Mouse (Mus musculus) retina, embryonic 14.5 days (tissue): ENCODE measurements around the gene Ano4.
A peak's percentile ranks its signal among the peaks of the same experiment; 100 is the strongest.
"Not testable (repeated sequence)": the region's sequence is repeated elsewhere in the genome, so short reads cannot be mapped to it uniquely, and the experiment has no call there.

ENCODE experiments used
- DNase-seq: peaks from one replicate; pipeline ENCODE4 v3.0.0-alpha.2; 2015; ENCODE audit warnings: low spot score

The Ano4 gene

DNA sequence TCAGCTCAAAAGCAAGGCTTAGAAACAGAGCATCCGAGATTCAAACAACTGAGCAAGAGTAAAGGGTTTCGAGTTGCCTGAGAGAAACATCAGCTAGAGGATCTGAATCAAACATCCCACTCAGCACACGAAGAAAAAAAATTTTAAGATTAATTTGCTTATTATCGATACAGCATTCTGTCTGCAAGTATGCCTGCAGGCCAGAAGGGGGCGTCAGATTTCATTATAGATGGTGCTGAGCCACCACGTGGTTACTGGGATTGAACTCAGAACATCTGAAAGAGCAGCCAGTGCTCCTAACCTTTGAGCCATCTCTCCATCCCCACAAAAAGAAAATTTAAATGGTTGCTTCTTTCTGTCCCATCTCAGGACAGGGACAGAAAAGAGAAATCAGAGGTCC is 223.2 kb downstream of the Ano4 start:
- no peak for DNase-seq

DNA sequence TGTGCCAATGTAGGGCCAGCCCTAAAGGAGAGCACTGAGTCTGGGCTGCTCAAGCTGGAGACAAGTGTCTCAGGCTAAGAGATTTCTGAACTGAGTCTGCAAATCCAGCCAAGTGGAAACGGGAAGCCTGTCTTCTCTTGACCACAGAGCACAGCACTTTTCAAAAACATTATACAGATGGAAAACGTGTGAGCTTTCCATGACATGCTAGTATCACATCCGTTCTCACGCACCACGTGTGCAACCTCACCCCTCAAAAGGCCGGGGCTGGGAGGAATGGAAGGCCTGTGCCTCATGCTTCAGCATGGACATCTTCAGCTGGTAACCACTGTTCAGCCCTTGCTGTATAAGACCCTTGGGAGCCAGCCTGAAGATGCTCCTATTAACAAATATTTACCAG is 230.2 kb downstream of the Ano4 start:
- no peak for DNase-seq

DNA sequence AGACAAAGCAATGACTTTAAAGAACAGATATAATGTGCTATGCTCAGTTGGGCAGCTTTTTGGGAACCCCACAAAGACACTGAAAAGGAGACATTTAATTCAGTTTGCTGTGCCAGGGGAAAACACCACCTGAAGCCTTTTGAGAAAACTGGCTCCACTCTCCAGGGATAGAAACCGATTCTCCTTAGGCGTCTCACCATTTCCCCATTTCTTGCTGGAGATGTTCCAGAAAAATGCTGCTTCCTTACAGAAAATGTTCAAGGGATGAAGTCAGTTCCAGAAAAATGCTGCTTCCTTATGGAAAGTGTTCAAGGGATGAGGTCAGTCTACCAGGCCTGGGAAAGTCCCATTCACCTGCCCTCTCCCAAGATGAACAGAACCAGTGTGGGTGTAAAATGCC is 233.1 kb downstream of the Ano4 start:
- DNase-seq, result no peak

DNA sequence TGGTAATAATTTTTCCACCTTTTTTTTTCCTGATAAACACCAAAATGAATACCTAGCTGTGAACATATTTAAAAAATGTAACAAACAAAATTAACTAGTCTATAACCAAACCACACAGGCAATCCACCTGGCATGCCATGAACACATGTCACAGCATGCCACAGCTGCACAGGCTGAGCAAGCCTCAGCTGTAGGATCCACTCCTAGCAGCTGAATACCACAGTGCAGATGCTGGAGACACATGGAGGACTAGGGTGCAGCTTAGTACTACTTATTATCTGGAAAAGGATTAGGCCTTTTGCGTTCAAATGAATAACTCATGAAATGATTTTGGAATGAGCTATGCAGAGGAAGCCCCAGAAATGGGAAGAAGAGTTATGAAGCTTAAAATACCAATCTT is 233.6 kb downstream of the Ano4 start:
- DNase-seq, result no peak

DNA sequence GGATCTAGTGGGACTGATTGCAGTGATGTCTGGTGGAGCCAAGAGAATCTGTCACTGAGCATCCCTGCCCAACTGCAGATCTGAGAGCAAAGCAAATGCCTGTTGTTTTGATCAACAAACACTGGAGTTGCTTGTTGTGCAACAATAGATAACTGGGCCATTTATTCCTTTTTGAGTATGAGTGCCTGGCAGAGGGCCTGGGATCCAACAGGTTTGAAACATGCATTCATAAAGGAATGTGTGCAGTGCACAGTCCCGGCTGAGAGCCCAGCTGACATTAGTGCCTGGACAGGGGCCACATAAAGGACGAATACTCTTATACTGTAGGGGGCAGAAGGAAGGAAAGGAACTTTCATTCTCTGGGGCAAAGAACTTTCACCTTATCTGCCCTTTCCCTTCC is 241.0 kb downstream of the Ano4 start:
- DNase-seq, result no peak

DNA sequence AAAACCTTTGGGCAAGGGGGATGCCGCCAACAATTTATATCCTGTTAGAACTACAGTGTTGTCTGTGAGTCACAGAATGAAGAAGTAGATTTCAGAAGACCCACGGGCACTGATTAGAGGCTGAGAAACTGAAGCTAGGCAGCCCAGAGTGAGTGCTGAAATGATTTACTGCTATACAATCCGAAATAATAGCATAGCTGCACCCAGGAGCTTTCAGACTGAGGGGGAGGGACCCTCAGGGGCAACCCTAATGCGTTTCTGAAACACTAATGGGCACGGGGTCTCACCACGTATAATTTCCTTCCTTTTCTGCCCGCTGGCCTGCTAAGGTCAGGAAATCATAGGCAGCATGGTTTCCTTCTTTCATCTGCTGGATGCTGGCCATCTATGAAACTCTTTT is 242.5 kb downstream of the Ano4 start:
- DNase-seq, result no peak

DNA sequence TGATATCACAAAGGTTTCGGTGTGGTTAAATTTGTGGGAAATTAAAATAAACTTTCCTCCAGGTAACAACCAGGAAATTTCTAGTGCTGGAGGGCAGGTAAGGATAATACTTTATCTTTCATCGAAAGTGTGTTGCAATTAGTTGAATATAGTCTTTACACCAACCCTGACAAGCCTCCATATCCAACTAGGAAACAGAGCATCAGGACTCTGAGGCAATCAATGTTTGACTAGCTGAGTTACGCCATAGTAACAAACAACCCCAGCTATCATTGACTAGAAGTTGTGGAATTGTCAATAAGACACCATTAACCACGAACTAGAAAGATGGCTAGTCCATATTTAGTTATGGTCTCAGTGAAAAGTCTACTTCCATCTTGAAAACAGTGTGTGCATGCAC is 246.4 kb downstream of the Ano4 start:
- no peak for DNase-seq

DNA sequence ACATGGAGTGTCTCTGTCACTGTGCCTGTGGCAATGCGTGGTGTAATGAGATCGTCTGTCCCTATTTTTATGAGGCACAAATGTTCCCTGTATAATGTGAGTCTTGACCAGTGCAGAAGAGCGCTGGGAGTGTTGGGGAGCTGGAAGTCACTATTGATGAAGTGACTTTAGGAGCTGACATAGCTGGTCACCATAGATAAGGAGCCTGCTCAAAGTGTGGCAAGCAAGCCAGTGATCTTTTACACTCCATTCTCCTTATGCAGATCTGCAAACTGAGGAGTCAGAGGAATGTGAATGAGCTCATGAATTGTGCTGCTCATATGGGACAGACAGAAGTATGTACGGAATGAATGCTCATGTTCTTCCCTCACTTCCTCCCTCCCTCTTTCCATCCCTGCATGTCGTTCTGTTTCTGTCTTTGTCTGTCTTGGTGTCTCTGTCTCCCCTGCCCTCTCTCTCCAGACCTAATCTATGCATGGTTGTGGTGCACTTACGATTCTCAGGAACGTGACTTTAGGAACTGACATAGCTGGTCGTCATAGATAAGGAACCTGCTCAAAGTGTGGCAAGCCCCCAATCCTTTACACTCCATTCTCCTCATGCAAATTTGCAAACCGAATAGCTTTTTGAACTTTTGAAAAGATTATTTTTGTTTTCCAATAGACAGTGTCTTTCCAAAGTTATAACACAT is 252.1 kb downstream of the Ano4 start:
- DNase-seq, result no peak

DNA sequence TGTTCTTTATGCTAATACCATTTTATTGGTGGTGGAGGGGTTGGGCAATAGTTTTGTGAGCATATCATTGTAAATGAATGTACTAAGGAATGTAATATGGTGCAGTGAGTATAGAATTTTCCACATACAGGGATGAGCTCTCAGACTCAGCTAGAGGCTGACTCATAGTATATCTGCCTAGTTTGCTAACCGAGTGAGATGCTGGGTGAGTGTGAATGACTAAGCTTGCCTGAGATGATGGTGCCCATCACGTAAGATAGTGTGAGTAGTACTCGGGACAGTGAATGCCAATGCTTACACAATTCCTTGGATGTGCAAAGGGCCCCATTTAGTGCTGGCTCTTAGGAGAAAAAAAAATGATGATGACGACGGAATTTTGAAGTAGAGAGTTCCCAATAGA is 267.1 kb downstream of the Ano4 start:
- DNase-seq, result no peak

DNA sequence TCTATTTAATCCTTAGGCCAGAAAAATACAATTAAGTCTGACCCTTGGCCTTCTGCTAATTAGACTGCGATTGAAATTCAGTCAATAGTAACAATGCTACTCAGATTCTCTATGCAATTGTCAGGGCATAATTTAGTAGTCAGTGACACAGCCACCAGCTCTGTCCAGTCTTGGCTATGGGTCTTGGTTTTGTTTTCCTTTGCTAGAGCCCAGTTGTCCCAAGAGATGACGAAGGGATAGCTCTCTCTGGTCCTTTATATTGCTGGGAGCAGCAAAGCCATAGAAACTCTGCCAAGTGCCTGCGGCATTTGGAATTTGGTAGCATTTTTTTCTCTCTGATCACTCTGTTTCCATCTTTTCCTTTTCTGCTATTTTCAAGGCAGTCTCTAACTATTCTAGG is 288.7 kb downstream of the Ano4 start:
- no peak for DNase-seq

DNA sequence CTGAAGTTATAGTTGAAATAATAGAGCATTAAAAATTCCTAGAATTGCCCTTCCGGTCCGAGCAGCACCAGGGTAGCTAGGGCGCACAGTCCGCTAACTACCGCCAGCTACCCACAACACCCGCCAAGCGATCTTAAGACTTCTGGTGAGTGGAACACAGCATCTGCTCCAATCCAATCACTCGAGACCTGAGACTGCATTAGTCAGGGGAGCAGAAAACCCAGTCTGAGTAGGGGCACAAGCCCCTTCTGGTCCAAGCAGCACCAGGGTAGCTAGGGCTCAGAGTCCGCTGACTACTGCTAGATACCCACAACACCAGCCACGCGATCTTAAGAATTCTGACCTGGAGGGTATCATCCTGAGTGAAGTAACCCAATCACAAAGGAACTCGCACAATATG is 299.6 kb downstream of the Ano4 start:
- not testable (repeated sequence) for DNase-seq

DNA sequence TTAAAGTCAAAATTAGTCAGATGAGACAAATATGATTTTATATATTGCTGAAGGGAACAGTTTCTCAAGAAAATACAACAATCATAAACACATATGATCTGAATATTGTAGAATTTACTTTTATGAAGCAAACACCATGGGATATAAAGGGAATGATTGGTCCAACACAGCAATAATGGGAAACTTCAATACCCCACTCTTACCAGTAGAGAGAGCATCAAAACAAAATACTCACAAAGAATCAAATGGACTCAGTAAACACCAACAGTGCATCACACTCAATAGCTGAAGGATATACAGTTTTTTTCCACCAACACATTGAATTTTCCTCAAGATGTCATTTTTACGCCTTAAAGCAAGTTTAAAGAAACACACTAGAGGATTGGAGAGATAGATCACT is 300.4 kb downstream of the Ano4 start:
- no peak for DNase-seq

DNA sequence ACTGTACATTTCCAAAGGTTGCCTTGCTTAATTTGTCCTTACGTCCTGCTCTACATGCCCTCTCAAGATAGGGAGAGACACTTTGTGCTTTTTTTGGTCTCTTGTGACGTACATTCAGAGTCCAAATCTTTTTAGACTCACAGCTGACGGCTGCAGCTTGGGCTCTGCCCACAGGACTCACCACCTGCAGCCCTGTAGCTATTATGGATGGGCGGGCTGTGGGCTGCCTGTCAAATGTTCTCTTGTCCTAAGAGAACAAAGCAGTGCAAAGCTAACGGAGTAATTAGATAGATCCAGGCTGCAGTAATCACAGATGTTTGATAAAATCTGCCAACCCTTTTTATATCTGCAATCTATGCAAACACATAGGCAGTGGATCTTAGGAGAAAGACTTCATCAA is 325.6 kb downstream of the Ano4 start:
- DNase-seq, result no peak

DNA sequence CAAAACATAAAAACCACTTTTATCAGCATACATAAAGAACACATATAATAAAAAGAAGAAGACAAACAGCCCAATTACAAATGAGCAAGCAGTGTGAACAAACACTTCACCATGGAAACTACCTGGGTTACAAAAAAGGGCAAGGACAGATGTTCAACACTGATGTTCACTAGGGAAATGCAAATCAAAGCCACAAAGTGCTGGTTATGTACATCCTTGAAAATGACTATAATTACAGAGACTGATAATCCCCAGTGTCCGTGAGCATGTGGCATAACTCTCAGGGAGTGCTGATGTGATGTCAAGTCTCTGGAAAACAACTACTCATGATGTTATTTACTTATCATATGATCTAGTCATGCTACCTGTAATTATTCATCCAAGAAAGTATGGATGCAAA is 336.3 kb downstream of the Ano4 start:
- DNase-seq, result no peak

DNA sequence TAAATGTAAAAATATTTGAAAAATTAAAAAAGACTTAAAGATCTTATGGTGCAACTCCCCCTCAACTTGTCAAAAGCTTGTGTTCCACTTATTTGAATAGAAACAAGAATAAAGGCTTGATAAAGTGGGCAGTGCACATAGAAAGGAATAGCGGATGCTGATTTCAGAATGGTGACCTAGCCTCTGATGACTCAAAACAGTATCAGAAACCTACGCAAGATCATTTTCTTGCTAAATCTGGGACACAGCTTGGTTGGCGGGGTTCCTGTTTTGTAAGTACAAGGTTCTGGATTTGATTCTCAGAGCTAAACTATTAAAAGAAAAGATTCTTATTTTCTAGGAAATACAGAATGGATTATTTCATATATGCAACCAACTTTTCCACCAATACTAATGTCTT is 340.0 kb downstream of the Ano4 start:
- no peak for DNase-seq

DNA sequence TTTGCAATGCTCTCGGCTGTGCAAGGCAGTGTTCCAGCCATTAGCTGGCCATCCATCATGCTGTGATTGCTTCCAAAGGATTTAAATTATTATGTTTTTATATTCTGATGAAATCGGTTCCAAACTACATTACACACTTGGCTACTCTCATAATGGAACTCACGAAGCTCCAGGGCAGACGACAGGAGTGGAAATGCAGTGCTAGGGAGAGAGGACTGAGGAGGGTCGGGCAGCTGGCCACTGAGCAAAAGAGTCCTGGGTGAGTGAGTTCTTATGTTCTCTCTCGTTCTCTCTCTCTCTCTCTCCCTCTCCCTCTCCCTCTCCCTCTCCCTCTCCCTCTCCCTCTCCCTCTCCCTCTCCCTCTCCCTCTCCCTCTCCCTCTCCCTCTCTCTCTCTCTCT is 357.6 kb downstream of the Ano4 start:
- DNase-seq, result no peak

DNA sequence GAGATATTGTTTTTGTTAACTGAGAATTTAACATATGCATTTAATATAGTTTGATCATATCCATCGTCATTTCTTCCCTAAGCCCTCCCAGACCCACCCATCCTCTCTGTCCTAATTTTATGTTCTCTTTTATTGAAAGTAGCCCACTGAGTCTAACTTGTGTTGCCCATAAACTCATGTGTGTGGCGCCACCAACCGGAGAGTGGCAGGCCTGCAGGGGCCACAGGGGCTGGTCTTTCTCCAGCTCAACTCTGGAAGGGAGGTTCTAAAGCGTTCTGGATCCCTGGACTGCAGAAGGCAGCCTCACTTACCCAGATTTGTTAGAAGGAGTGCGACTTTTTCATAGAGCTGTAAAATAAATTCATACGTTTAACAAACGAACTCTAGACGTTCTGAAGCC is 361.1 kb downstream of the Ano4 start:
- peak; percentile 62 for DNase-seq

DNA sequence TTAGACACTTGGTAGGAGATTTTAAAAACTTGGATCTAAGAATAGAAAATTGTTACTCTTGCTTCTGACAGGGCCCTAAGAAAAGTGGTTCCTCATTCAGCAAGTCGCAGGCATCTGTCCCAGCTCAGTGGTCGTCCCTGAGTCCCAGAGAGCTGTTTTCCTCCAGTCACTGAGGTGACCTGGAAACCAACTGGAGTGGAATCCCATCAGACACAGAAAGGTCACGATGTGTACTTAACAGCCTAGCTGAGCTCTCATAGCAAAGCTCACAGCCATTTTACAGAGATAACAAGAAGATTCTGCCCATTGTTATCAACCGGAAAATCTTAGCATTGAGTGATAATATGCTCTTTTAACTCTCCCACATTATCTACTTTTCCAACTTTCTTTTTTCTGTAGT is 365.1 kb downstream of the Ano4 start:
- DNase-seq, result peak; percentile 62

DNA sequence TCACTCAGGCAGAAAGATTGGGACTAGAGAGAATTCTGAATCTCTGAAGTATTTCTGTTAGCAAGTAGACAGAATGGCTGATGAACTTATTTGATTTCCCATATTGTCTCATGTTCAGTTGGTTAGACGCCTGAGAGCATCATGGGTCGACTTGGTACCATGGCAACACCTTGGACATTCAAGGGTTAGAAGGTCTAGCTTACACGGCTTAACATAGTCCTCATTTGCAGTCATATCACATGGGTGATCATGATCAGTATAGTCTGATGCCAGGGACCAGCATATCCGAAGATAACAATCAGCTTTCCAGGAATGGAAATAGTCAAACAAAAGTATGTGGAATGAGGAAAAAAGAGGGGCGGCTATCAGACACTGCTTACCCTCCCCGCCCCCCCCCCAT is 365.6 kb downstream of the Ano4 start:
- DNase-seq, result peak; percentile 18

DNA sequence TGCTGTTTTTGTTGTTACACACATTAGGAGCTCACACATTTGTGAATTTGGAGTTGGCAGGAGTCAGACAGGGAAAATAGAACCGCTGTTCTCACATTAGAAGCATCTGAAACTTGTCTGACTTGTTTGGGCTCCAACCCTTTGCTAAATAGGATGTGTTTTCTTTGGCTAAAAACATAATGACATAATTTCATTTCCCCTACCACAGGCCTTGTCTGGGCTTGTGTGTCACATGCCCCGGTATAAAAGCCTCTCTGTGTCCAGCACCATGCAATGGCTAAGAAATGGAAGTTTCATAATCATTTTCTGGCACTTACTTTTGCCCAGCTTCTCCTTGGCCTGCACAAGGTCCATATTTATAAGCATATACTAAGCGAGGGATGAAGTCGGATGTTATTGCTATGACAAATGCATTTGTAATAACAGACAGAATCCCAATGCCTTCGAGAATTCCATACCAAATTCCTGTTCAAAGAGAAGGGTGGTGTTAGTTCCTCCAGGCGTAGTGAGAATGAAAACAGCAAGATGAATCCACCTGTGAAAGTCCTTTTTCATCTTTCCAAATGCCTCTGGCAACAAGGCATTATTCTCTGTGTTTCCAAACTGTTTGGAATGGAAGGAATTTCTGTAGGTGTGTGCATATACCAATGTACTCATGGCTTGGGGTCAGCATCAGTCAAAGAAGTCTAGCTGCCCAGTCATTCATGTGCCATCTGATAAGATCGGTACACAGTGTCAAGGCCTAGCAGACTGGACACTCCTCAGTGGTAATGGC is 373.4 kb downstream of the Ano4 start:
- no peak for DNase-seq

DNA sequence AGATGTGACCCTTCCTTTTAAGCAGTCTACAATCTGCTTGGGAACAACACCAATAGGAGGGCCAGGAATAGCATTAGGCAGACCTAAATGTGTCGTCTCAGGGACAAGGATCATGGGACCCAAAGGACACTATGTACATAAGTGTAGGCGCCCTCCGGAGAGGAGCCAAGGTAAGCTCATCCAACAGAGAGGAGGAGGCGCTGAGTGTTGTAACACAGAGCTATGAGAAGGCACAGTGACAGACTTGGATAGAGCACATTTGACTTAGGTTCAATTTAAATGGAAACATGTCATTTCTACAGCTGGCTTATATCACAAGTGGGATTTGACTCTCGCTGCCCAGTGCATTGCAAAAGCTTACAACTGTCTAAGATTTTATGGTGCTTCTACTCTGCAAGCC is 376.0 kb downstream of the Ano4 start:
- no peak for DNase-seq

DNA sequence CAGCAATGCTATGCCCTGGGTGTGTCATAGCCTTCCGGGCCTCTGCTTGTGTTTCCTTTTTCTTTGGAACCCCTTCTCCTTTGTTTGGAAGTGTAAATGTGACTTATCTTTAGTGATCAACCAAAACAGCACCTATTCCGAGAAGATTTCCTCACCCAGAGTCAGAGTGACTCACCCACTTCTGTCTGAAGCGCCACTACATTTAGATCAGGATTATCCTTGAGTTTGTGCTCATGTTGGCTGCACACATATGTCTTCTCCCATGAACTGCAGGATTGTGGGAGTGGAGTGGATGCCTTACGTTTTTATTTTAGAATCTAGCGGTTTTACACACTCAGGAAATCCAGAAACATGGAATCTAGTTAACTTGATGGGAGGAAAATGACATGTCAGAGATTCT is 383.8 kb downstream of the Ano4 start:
- no peak for DNase-seq

DNA sequence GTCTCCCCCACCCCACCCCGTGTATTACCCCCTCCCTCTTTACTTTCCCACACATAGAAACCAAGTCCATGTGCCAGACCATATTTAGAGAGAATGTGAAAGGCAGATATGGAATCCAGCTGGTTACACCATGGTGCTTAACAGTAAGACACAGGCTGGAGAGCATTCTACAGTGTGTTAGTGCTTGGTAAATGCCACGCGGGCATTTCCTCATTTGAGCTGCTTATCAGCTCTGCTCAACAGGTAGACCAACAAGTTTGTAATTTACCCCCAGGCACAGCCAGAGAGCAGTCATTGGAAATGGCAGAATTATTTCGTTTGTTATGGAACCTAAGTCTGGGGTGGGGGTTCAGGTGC is 394.3 kb downstream of the Ano4 start:
- no peak for DNase-seq

DNA sequence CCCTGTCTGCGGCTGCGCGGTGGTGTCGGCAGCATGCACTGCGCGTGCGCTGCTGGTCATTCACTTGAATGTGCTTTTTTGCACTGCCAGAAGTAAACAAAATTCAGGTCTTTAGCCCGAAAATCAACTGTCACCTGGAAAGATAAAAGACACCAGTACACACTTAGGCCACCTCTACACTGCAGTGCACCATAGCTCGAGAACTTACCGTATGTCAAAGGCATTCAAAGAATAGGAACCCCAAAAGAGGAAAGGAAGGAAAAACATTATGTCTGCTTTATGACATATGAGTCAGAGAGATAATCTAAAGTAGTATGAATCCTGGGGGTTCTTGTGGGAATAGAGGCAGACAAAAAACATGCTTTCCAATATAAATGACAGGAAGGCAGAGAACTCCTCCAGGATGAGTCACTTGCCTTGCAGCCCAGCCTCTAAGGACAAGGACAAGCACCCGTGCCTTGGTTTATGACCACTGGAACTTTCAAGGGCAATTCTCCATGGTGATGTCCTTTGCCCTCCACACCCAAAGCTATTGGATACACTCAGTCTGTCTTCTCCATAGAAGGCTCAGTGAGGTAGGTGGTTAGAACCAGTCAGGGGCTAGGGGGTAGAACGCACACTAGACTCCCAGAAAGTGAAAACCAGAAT is 394.8 kb downstream of the Ano4 start:
- no peak for DNase-seq
